Mouse (Mus musculus) MEL (cell line): Measurements from ENCODE around the gene Kif1bp.

Experiments used
- CTCF ChIP-seq, 3 experiments: IDR thresholded peaks in 2 of 3; conservative IDR thresholded peaks in 1 of 3; 2 replicates each; pipeline ENCODE4 v1.5.1; 2011 to 2012; ENCODE audit warnings: low read length in 3 of 3, low read depth in 2 of 3, mild to moderate bottlenecking in 2 of 3, improper control_type of control experiment in 1 of 3, inconsistent platforms in 1 of 3, mixed read lengths in 1 of 3, moderate library complexity in 1 of 3; ENCODE audit not compliant: control insufficient read depth in 1 of 3, insufficient read depth in 1 of 3, poor library complexity in 1 of 3, severe bottlenecking in 1 of 3
- MAZ ChIP-seq: IDR thresholded peaks from 2 replicates; pipeline ENCODE4 v1.6.1; 2012; ENCODE audit warnings: low read depth, mild to moderate bottlenecking, inconsistent platforms, low read length, improper control_type of control experiment
- MYB ChIP-seq: IDR thresholded peaks from 2 replicates; pipeline ENCODE4 v1.6.1; 2011; ENCODE audit warnings: mild to moderate bottlenecking, low read depth, low read length, improper control_type of control experiment
- USF1 ChIP-seq: IDR thresholded peaks from 2 replicates; pipeline ENCODE4 v1.6.1; 2014; ENCODE audit warnings: low read depth, mild to moderate bottlenecking, inconsistent platforms, low read length, improper control_type of control experiment, moderate library complexity

- TF ChIP-seq USF1 (no peak), CTCF (IDR thresholded peaks at IDR 0.05 in 2 of 3, conservative IDR thresholded peaks at IDR 0.05 in 1 of 3; ENCODE audit: control insufficient read depth in 1 of 3, insufficient read depth in 1 of 3, low read depth in 2 of 3, low read length in 3 of 3, poor library complexity in 1 of 3, severe bottlenecking in 1 of 3) (no peak), MAZ (no peak), MYB (no peak)
These were observed 56.5 kb downstream of the Kif1bp start for GRCm38 (mm10) chr10:62521763-62522162.
